Mouse (Mus musculus) forebrain, embryonic 11.5 days (tissue): Measurements from ENCODE around the gene H2-DMa. TPM values are rescaled to one million over a fixed set of nuclear protein-coding genes. Genes with fewer than 3 reads are reported as not detected.

ENCODE experiments used
- ATAC-seq: fragments of 200-750 bp; cut with Nextera tagmentation; replicated peaks from 2 replicates; pipeline ENCODE4 v1.8.0; 2017; ENCODE audit warnings: moderate TSS enrichment; ENCODE audit not compliant: low FRiP score
- DNase-seq: peaks from one replicate; pipeline ENCODE4 v3.0.0-alpha.2; 2017; ENCODE audit warnings: low spot score
- H3K27ac ChIP-seq: fragments of 300-500 bp; sonication (generic); 2 replicates; pipeline ENCODE4 v1.5.1; 2014; ENCODE audit warnings: low read depth, low read length
- H3K27me3 ChIP-seq: fragments of 300-500 bp; sonication (generic); 2 replicates; pipeline ENCODE4 v1.6.1; 2014; ENCODE audit warnings: mild to moderate bottlenecking, low read length, mixed read lengths; ENCODE audit not compliant: control insufficient read depth, insufficient read depth
- H3K36me3 ChIP-seq: fragments of 300-500 bp; sonication (generic); 2 replicates; pipeline ENCODE4 v1.6.1; 2014; ENCODE audit warnings: mild to moderate bottlenecking, low read length, moderate library complexity, mixed read lengths; ENCODE audit not compliant: control insufficient read depth, insufficient read depth
- H3K4me1 ChIP-seq: fragments of 300-500 bp; sonication (generic); replicated peaks from 2 replicates; pipeline ENCODE4 v1.6.1; 2014; ENCODE audit warnings: low read length, mixed read lengths; ENCODE audit not compliant: control insufficient read depth, insufficient read depth
- H3K4me2 ChIP-seq: fragments of 300-500 bp; sonication (generic); 2 replicates; pipeline ENCODE4 v1.6.1; 2014; ENCODE audit warnings: low read depth, mild to moderate bottlenecking, low read length, moderate library complexity, mixed read lengths; ENCODE audit not compliant: severe bottlenecking
- H3K4me3 ChIP-seq: fragments of 300-500 bp; sonication (generic); 2 replicates; pipeline ENCODE4 v1.5.1; 2014; ENCODE audit warnings: low read depth, low read length
- H3K9ac ChIP-seq: fragments of 300-500 bp; sonication (generic); 2 replicates; pipeline ENCODE4 v1.6.1; 2014; ENCODE audit warnings: low read length
- H3K9me3 ChIP-seq: fragments of 300-500 bp; sonication (generic); 2 replicates; pipeline ENCODE4 v1.6.1; 2016; ENCODE audit warnings: low read length, mixed read lengths; ENCODE audit not compliant: control insufficient read depth
- WGBS: fragments of 180-500 bp; shearing (Covaris S2); extraction: QIAGEN DNeasy Blood & Tissue Kit; methylation state at CpG from one replicate; pipeline ENCODE4 v1.1.7; 2014; 5-methylcytosine and 5-hydroxymethylcytosine counted together
- polyA plus RNA-seq: library from polyadenylated mRNA; unstranded; fragments of >200 nt; fragmentation: Nextera tagmentation; extraction: Ambion mirVana; gene quantifications from 2 replicates; pipeline ENCODE4 v1.2.1, GENCODE M21; 2014

H2-DMa gene
- polyA plus RNA-seq, 1 experiment from 2014 or later, result 8.2 TPM

DNA sequence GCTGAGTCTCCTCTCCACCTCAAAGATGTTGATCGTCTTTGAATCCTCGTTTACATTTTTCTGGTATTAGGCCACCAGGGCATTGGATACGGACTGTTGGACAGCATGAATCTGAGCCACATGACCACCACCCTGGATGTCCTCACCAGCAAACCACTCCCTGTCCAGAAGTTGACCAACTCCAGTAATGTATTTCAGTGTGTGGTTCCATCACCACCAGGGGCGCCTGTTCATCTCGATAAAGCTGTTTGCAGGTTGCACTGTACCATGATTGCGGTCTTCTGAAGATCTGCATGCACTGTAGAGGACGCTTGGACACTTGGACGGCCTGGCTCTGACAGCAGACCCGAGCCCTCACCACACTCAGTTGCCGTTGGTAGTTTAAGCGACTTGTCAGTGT lies 13.9 kb downstream of the H2-DMa start:
- Histone ChIP-seq H3K36me3 (no peaks in the 10 kb centered on the region), H3K4me2 (no peak overlapping the region), H3K4me1 (peaks cover 5% of the 10 kb centered on the region), H3K9me3 (no peaks in the 10 kb centered on the region), H3K9ac (no peak overlapping the region), H3K27ac (no peak overlapping the region), H3K27me3 (peaks cover 5% of the 10 kb centered on the region), H3K4me3 (no peak overlapping the region)
- 88% methylated on average over 11 of the region's 11 CpGs for WGBS
- ATAC-seq, result no peak
- no peak for DNase-seq

- Histone ChIP-seq H3K36me3 (no peaks in the 10 kb centered on the region), H3K4me2 (no peak overlapping the region), H3K9me3 (no peaks in the 10 kb centered on the region), H3K4me1 (peaks cover 3% of the 10 kb centered on the region; the same call in 1 of the 2 replicates), H3K9ac (no peak overlapping the region), H3K27ac (no peak overlapping the region), H3K4me3 (no peak overlapping the region), H3K27me3 (peaks cover 10% of the 10 kb centered on the region)
- DNase-seq (no peak), ATAC-seq (no peak)
- WGBS, result 83% methylated on average over 3 of the region's 3 CpGs
Observed at GRCm38 (mm10) chr17:34134451-34134850, 15.1 kb downstream of the H2-DMa start.

DNA sequence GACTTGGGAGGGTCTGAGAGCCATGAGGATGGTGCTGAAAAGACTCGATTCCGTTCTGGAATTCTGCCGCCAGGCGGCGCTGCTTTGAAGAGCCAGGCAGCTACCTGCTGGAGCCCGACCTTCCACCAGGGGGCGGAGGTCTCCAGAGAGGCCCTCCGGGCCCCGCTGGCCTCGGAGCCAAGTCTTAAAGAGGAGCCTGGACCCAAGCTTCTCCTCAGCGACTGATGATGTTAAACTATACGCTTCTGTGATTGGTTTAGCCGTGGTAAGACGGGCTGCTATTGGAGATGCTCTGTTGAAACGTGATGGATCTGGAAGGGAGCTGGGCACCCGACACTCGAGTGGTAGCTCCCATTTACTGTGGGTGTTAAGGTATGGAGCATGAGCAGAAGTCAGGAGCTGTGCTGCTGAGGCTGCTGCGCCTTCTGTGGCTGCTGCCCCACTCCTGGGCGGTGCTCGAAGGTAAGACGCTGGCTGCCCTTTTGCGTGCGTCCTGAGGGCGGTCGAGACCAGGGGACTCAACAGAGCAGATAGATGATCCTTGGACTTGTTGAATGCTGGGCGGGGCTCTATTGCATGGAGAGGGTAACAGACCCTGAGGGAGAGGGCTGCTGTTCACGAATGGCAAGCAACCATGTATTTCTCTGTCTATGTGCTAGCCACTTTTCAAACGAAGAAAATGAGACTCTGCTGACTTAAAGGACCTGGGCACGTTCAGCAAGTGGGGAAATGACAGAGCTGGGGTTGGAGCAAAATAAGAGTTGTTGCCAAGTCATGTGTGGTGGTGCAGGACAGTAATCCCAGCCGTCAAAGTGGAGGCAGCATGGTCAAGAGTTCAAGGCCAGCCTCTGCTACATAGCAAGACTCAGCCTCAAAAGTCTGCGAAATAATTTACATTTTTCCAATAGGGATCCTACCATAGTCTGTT lies 16.2 kb downstream of the H2-DMa start:
- Histone ChIP-seq H3K4me1 (peaks cover 4% of the 10 kb centered on the region), H3K9me3 (no peaks in the 10 kb centered on the region), H3K36me3 (no peaks in the 10 kb centered on the region), H3K4me3 (peak overlapping the region; percentile 30), H3K9ac (no peak overlapping the region), H3K4me2 (peak overlapping the region; percentile 71), H3K27me3 (peaks cover 16% of the 10 kb centered on the region), H3K27ac (no peak overlapping the region)
- peak; percentile 99 for DNase-seq
- 7% methylated on average over 31 of the region's 31 CpGs for WGBS
- ATAC-seq, result peak; percentile 97

GRCm38 (mm10) chr17:34137601-34138000 lies 18.3 kb downstream of the H2-DMa start:
- Histone ChIP-seq H3K4me1 (peaks cover 4% of the 10 kb centered on the region), H3K9me3 (no peaks in the 10 kb centered on the region), H3K9ac (no peak overlapping the region), H3K4me2 (no peak overlapping the region), H3K27me3 (peaks cover 16% of the 10 kb centered on the region), H3K4me3 (no peak overlapping the region), H3K36me3 (no peaks in the 10 kb centered on the region), H3K27ac (no peak overlapping the region)
- DNase-seq (no peak), ATAC-seq (no peak)
- WGBS, result 78% methylated on average over 7 of the region's 7 CpGs

DNA sequence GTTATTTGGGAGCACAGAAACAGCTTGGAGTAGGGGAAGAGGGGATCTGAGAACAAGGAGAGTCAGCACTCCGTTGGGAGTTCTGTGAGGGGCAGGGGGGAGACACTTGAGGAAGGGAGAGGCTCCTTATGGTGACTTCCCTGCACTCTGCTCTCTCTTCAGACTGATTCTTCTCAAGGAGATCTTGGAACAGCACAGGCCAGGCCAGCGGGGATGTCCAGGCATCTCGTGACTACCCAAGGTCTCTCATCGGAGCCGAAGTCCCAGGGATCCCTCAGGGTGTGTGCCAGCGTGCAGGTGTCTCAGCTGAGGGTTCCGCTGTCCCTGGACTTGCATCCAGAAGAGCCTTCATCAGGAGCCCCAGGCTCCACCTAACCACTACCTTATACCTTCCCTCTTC lies 19.3 kb downstream of the H2-DMa start:
- no peak overlapping the region; the same call in 1 of the 2 replicates for H3K4me2 ChIP-seq
- H3K9ac ChIP-seq, result no peak overlapping the region
- DNase-seq (no peak), ATAC-seq (no peak)
- H3K27me3 ChIP-seq, result peaks cover 16% of the 10 kb centered on the region
- no peak overlapping the region for H3K27ac ChIP-seq
- WGBS, result 85% methylated on average over 7 of the region's 7 CpGs
- H3K4me3 ChIP-seq, result no peak overlapping the region
- H3K4me1 ChIP-seq, result peaks cover 4% of the 10 kb centered on the region
- H3K9me3 ChIP-seq, result no peaks in the 10 kb centered on the region
- no peaks in the 10 kb centered on the region for H3K36me3 ChIP-seq

GRCm38 (mm10) chr17:34139416-34139815 lies 20.1 kb downstream of the H2-DMa start:
- H3K27ac ChIP-seq, result no peak overlapping the region
- H3K9ac ChIP-seq, result peak overlapping the region; percentile 55
- H3K27me3 ChIP-seq, result peaks cover 16% of the 10 kb centered on the region
- peak; percentile 71 for DNase-seq
- 1% methylated on average over 16 of the region's 16 CpGs for WGBS
- peaks cover 4% of the 10 kb centered on the region for H3K4me1 ChIP-seq
- no peaks in the 10 kb centered on the region for H3K9me3 ChIP-seq
- H3K4me3 ChIP-seq, result peak overlapping the region; percentile 31
- no peak for ATAC-seq
- no peaks in the 10 kb centered on the region for H3K36me3 ChIP-seq
- H3K4me2 ChIP-seq, result peak overlapping the region; percentile 67

GRCm38 (mm10) chr17:34140240-34140639 lies 20.9 kb downstream of the H2-DMa start:
- Histone ChIP-seq H3K4me2 (no peak overlapping the region), H3K9me3 (no peaks in the 10 kb centered on the region), H3K27ac (no peak overlapping the region), H3K9ac (no peak overlapping the region), H3K4me1 (peaks cover 4% of the 10 kb centered on the region), H3K27me3 (peaks cover 16% of the 10 kb centered on the region), H3K36me3 (no peaks in the 10 kb centered on the region), H3K4me3 (peak overlapping the region; percentile 31; the same call in 1 of the 2 replicates)
- ATAC-seq, result no peak
- peak; percentile 45 for DNase-seq
- 17% methylated on average over 5 of the region's 5 CpGs for WGBS

DNA sequence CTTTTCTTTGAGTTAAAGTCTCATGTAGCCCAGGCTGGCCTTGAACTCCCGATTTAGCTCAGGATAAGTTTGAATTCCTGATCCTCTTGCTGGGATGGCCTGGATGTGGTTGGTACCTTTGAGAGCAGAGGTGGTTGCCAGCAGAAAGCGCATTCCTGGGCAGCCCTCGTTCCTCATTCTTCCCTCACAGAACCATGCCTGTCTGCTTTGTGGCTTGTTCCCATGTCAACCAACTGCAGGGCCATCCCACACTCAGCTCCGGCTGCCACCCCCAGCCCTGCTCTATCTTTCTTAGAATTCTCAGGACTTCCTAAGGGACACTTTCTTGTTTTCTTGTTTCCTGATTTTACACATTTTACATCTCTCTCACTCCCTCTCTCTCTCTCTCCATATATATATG lies 22.1 kb downstream of the H2-DMa start:
- 56% methylated on average over 4 of the region's 4 CpGs for WGBS
- no peak overlapping the region for H3K9ac ChIP-seq
- no peak overlapping the region for H3K4me3 ChIP-seq
- H3K4me2 ChIP-seq, result no peak overlapping the region
- H3K27me3 ChIP-seq, result peaks cover 16% of the 10 kb centered on the region
- peaks cover 4% of the 10 kb centered on the region for H3K4me1 ChIP-seq
- H3K36me3 ChIP-seq, result no peaks in the 10 kb centered on the region
- H3K9me3 ChIP-seq, result no peaks in the 10 kb centered on the region
- H3K27ac ChIP-seq, result no peak overlapping the region
- DNase-seq (peak; percentile 38), ATAC-seq (no peak)
